Mouse (Mus musculus): ENCODE measurements around the gene Gm11437. TPM values are rescaled to one million over a fixed set of nuclear protein-coding genes. Genes with fewer than 3 reads are reported as not detected.

Gene Gm11437
- polyA plus RNA-seq, 1 experiment from 2014 or later: not detected

Other genes starting within 250 kb of the Gm11437 start
- gene Ddx52, start 225.4 kb downstream of the Gm11437 start, polyA plus RNA-seq (2015; fragmentation: Nextera tagmentation; extraction: Ambion mirVana): 28.7 and 29.9 TPM in 2 replicates
- 34.9 and 37.6 TPM in 2 replicates for gene Synrg, start 203.0 kb downstream of the Gm11437 start, polyA plus RNA-seq (2015; fragmentation: Nextera tagmentation; extraction: Ambion mirVana)
- gene Dusp14, start 98.2 kb downstream of the Gm11437 start, polyA plus RNA-seq (2015; fragmentation: Nextera tagmentation; extraction: Ambion mirVana): 28.0 and 30.0 TPM in 2 replicates
- gene Tada2a, start 37.9 kb downstream of the Gm11437 start, polyA plus RNA-seq (2015; fragmentation: Nextera tagmentation; extraction: Ambion mirVana): 40.1 and 40.2 TPM in 2 replicates
- gene Acaca, start 37.8 kb downstream of the Gm11437 start, polyA plus RNA-seq (2015; fragmentation: Nextera tagmentation; extraction: Ambion mirVana): 28.9 and 29.0 TPM in 2 replicates